Mouse (Mus musculus): ENCODE results near the gene Gstt4.
A peak's percentile ranks its signal among the peaks of the same experiment; 100 is the strongest.

The Gstt4 gene

GRCm38 (mm10) chr10:75835761-75836531, 13.6 kb upstream of the Gstt4 start:
- DNase-seq (ENCODE audit: low spot score), result no peak

- DNase-seq (ENCODE audit: low spot score), result peak; percentile 75
These were observed 13.0 kb upstream of the Gstt4 start for GRCm38 (mm10) chr10:75835307-75835706.

- DNase-seq (ENCODE audit: low spot score), result no peak
These were observed 12.4 kb upstream of the Gstt4 start for GRCm38 (mm10) chr10:75834721-75835120.

- peak; percentile 79 for DNase-seq (ENCODE audit: low spot score)
These were observed 11.9 kb upstream of the Gstt4 start for GRCm38 (mm10) chr10:75834250-75834649.

GRCm38 (mm10) chr10:75833456-75834080, 11.2 kb upstream of the Gstt4 start:
- peak; percentile 44 for DNase-seq (ENCODE audit: low spot score)

GRCm38 (mm10) chr10:75832272-75832895, 10.0 kb upstream of the Gstt4 start:
- peak; percentile 75 for DNase-seq (ENCODE audit: low spot score)

GRCm38 (mm10) chr10:75830275-75830670, 7.9 kb upstream of the Gstt4 start:
- DNase-seq (ENCODE audit: low spot score), result no peak

GRCm38 (mm10) chr10:75829529-75830274, 7.4 kb upstream of the Gstt4 start:
- no peak for DNase-seq (ENCODE audit: low spot score)

- peak; percentile 65 for DNase-seq (ENCODE audit: low spot score)
These were observed 6.2 kb upstream of the Gstt4 start for GRCm38 (mm10) chr10:75828500-75828931.

- peak; percentile 53 for DNase-seq (ENCODE audit: low spot score)
These were observed 5.5 kb upstream of the Gstt4 start for GRCm38 (mm10) chr10:75827668-75828360.

GRCm38 (mm10) chr10:75824530-75824929, 2.2 kb upstream of the Gstt4 start:
- DNase-seq (ENCODE audit: low spot score), result no peak

GRCm38 (mm10) chr10:75823782-75824181, 1.4 kb upstream of the Gstt4 start:
- DNase-seq (ENCODE audit: low spot score), result no peak

- DNase-seq (ENCODE audit: low spot score), result no peak
These were observed 2.5 kb downstream of the Gstt4 start for GRCm38 (mm10) chr10:75819882-75820281.

GRCm38 (mm10) chr10:75818641-75819040, 3.7 kb downstream of the Gstt4 start:
- DNase-seq (ENCODE audit: low spot score), result no peak

GRCm38 (mm10) chr10:75804217-75804616, 18.1 kb downstream of the Gstt4 start:
- DNase-seq (ENCODE audit: low spot score), result no peak

- DNase-seq (ENCODE audit: low spot score), result peak; percentile 70
These were observed 24.1 kb downstream of the Gstt4 start, which contains the start of gene Gstt1 for GRCm38 (mm10) chr10:75798176-75798696. TSS of gene Gstt1 (minus strand) at chr10:75798584.

- DNase-seq (ENCODE audit: low spot score), result peak; percentile 59
These were observed 24.6 kb downstream of the Gstt4 start for GRCm38 (mm10) chr10:75797619-75798175.

GRCm38 (mm10) chr10:75796731-75797516, 25.4 kb downstream of the Gstt4 start:
- no peak for DNase-seq (ENCODE audit: low spot score)

- DNase-seq (ENCODE audit: low spot score), result peak; percentile 36
These were observed 27.5 kb downstream of the Gstt4 start for GRCm38 (mm10) chr10:75794880-75795279.

GRCm38 (mm10) chr10:75790773-75791172, 31.6 kb downstream of the Gstt4 start:
- DNase-seq (ENCODE audit: low spot score), result no peak

Data from ovary, postnatal 36 days (tissue).